Mouse (Mus musculus) kidney, embryonic 16.5 days (tissue): ENCODE measurements around the gene Lancl1. TPM values are rescaled to one million over a fixed set of nuclear protein-coding genes. Genes with fewer than 3 reads are reported as not detected.
A peak's percentile ranks its signal among the peaks of the same experiment; 100 is the strongest.

Experiments
- ATAC-seq: fragments of 200-750 bp; cut with Nextera tagmentation; 2 replicates; pipeline ENCODE4 v1.8.0; 2017; ENCODE audit warnings: moderate TSS enrichment; ENCODE audit not compliant: low FRiP score, low TSS enrichment
- H3K27ac ChIP-seq: fragments of 300-500 bp; sonication (generic); 2 replicates; pipeline ENCODE4 v1.5.1; 2014; ENCODE audit warnings: low read length
- H3K27me3 ChIP-seq: fragments of 300-500 bp; sonication (generic); 2 replicates; pipeline ENCODE4 v1.6.1; 2014; ENCODE audit warnings: low read length, control low read depth, mixed read lengths; ENCODE audit not compliant: insufficient read depth
- H3K36me3 ChIP-seq: fragments of 300-500 bp; sonication (generic); 2 replicates; pipeline ENCODE4 v1.6.1; 2014; ENCODE audit warnings: low read length, control low read depth, mixed read lengths; ENCODE audit not compliant: insufficient read depth
- H3K4me1 ChIP-seq: fragments of 300-500 bp; sonication (generic); 2 replicates; pipeline ENCODE4 v1.6.1; 2014; ENCODE audit warnings: low read length, control low read depth, mixed read lengths; ENCODE audit not compliant: insufficient read depth
- H3K4me2 ChIP-seq: fragments of 300-500 bp; sonication (generic); replicated peaks from 2 replicates; pipeline ENCODE4 v1.6.1; 2014; ENCODE audit warnings: low read depth, low read length
- H3K4me3 ChIP-seq: fragments of 300-500 bp; sonication (generic); 2 replicates; pipeline ENCODE4 v1.5.1; 2014; ENCODE audit warnings: mild to moderate bottlenecking, low read length
- H3K9ac ChIP-seq: fragments of 300-500 bp; sonication (generic); replicated peaks from 2 replicates; pipeline ENCODE4 v1.6.1; 2014; ENCODE audit warnings: low read length
- H3K9me3 ChIP-seq: fragments of 300-500 bp; sonication (generic); 2 replicates; pipeline ENCODE4 v1.6.1; 2016; ENCODE audit warnings: low read length, control low read depth
- WGBS: fragments of 180-500 bp; shearing (Covaris S2); extraction: QIAGEN DNeasy Blood & Tissue Kit; methylation state at CpG from one replicate; pipeline ENCODE4 v1.1.7; 2014; 5-methylcytosine and 5-hydroxymethylcytosine counted together
- polyA plus RNA-seq: library from polyadenylated mRNA; unstranded; fragments of >200 nt; fragmentation: Nextera tagmentation; extraction: Ambion mirVana; gene quantifications from 2 replicates; pipeline ENCODE4 v1.2.1, GENCODE M21; 2015

Lancl1 gene
- polyA plus RNA-seq, 1 experiment from 2014 or later = 90.8 TPM

DNA sequence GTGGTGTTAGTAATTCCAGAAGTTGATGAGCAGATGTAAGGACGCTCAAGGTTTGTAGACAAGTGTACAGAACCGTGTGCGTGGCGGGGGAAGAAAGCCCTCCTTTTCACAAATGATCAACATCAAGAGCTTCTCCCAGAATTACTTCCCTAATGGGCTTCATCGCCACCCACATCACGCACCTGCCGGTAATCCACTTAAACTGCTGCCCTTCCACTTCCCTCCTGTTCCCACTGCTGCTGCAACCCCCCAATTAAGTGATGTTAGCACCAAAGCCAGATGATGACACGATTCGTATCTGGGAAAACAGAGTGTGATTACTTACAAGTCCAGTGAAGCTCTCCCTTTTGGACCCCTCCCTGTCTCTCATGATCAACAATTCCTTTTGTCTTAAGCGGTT is 16.6 kb downstream of the Lancl1 start:
- Histone ChIP-seq H3K36me3 (peaks cover 19% of the 10 kb centered on the region), H3K4me1 (peaks cover 5% of the 10 kb centered on the region; the same call in 1 of the 2 replicates), H3K4me2 (no peak overlapping the region), H3K4me3 (no peak overlapping the region), H3K27ac (no peak overlapping the region), H3K27me3 (no peaks in the 10 kb centered on the region), H3K9ac (no peak overlapping the region), H3K9me3 (no peaks in the 10 kb centered on the region)
- no peak for ATAC-seq
- 84% methylated on average over 10 of the region's 10 CpGs for WGBS

GRCm38 (mm10) chr1:67020637-67021161 is 18.0 kb downstream of the Lancl1 start:
- no peak overlapping the region for H3K4me3 ChIP-seq
- H3K27ac ChIP-seq = no peak overlapping the region
- no peak overlapping the region for H3K4me2 ChIP-seq
- H3K36me3 ChIP-seq = peaks cover 19% of the 10 kb centered on the region
- 86% methylated on average over 13 of the region's 13 CpGs for WGBS
- peaks cover 5% of the 10 kb centered on the region; the same call in 1 of the 2 replicates for H3K4me1 ChIP-seq
- no peak for ATAC-seq
- no peaks in the 10 kb centered on the region for H3K9me3 ChIP-seq
- no peak overlapping the region for H3K9ac ChIP-seq
- no peaks in the 10 kb centered on the region for H3K27me3 ChIP-seq

GRCm38 (mm10) chr1:67017101-67017870 is 21.4 kb downstream of the Lancl1 start:
- 75% methylated on average over 13 of the region's 13 CpGs for WGBS
- Histone ChIP-seq H3K27ac (0 out of 2 replicates have a peak overlapping the region, but pooled peaks have one; percentile 18), H3K36me3 (peaks cover 15% of the 10 kb centered on the region), H3K9ac (no peak overlapping the region), H3K27me3 (no peaks in the 10 kb centered on the region), H3K4me1 (peaks cover 5% of the 10 kb centered on the region; the same call in 1 of the 2 replicates), H3K9me3 (no peaks in the 10 kb centered on the region), H3K4me2 (no peak overlapping the region; the same call in 1 of the 2 replicates), H3K4me3 (no peak overlapping the region)
- peak; percentile 51; the same call in 1 of the 2 replicates for ATAC-seq

DNA sequence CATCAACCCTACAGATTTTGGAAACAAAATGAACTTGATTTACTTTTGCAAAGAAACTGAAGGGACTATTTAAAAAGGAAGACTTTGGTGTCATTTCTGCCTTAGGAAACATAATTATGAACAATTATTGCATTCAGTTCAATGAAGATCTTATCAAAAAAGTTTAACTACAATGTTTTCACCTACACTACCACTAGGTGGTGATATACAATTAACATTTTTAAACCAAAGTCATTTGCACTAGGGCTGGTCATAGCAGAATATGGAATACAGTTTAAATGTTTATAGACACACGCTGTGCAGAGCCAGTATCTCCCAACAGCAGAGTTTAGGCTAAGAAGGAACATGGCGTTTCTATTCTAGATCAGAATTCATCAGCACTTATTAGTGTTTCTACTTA is 24.5 kb downstream of the Lancl1 start:
- H3K4me3 ChIP-seq = no peak overlapping the region
- WGBS = 69% methylated on average over 2 of the region's 2 CpGs
- ATAC-seq = no peak
- H3K27me3 ChIP-seq = no peaks in the 10 kb centered on the region
- no peaks in the 10 kb centered on the region for H3K9me3 ChIP-seq
- peaks cover 5% of the 10 kb centered on the region; the same call in 1 of the 2 replicates for H3K4me1 ChIP-seq
- H3K36me3 ChIP-seq = peaks cover 3% of the 10 kb centered on the region; the same call in 1 of the 2 replicates
- H3K9ac ChIP-seq = no peak overlapping the region
- H3K27ac ChIP-seq = no peak overlapping the region
- no peak overlapping the region for H3K4me2 ChIP-seq

DNA sequence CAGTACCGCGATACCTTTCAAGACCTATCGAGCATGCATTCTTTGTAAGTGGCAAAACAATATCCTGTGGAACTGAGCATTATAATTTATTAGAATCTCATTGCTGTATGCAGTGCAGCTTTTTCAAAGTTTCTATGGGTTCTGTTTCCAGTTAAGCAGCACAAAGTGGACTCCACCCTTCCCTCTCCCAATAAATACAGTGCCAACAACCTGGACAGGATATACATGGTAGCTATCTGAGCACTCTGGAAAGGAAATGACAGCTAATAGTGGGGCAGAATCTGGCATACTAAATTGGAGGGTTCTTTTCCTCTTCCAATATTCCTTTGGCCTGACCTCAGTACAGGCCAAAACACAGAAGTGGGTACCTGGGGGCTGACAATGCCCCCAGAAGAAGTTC is 28.2 kb downstream of the Lancl1 start:
- Histone ChIP-seq H3K27ac (no peak overlapping the region), H3K9me3 (no peaks in the 10 kb centered on the region), H3K36me3 (peaks cover 19% of the 10 kb centered on the region), H3K9ac (no peak overlapping the region), H3K27me3 (no peaks in the 10 kb centered on the region), H3K4me2 (no peak overlapping the region), H3K4me3 (no peak overlapping the region), H3K4me1 (no peaks in the 10 kb centered on the region)
- ATAC-seq = no peak
- 91% methylated on average over 3 of the region's 3 CpGs for WGBS

GRCm38 (mm10) chr1:67003699-67004098 is 35.0 kb downstream of the Lancl1 start:
- Histone ChIP-seq H3K4me3 (no peak overlapping the region), H3K36me3 (peaks cover 43% of the 10 kb centered on the region), H3K9me3 (no peaks in the 10 kb centered on the region), H3K4me2 (no peak overlapping the region), H3K9ac (no peak overlapping the region), H3K27me3 (no peaks in the 10 kb centered on the region), H3K4me1 (no peaks in the 10 kb centered on the region; the same call in 1 of the 2 replicates), H3K27ac (no peak overlapping the region)
- ATAC-seq = peak; percentile 64
- 41% methylated on average over 3 of the region's 3 CpGs for WGBS

- Histone ChIP-seq H3K27me3 (no peaks in the 10 kb centered on the region), H3K36me3 (peaks cover 38% of the 10 kb centered on the region), H3K4me1 (no peaks in the 10 kb centered on the region; the same call in 1 of the 2 replicates), H3K9ac (no peak overlapping the region), H3K4me2 (no peak overlapping the region), H3K27ac (no peak overlapping the region), H3K4me3 (no peak overlapping the region), H3K9me3 (no peaks in the 10 kb centered on the region)
- ATAC-seq = no peak
- 73% methylated on average over 6 of the region's 6 CpGs for WGBS
Observed at GRCm38 (mm10) chr1:67002226-67002625, 36.4 kb downstream of the Lancl1 start.

DNA sequence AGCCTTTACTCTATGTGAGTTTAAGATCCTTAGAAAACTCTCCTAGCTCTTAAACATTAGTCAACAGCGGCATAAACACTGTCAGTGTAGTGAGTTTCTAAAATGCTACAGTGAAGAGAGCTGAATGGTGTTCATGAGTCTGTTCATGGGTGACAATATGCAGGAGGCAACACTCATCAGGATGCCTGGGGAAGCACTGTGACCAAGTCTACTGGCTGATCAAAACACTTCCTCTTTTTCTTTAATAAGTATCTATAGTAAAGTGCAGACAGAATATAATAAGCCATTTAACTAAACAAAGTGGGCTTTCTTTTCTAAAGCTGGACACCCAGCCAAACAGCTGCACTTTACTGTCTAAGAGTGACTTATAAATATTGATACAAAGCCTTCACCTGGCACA is 37.3 kb downstream of the Lancl1 start:
- Histone ChIP-seq H3K4me2 (no peak overlapping the region), H3K9me3 (no peaks in the 10 kb centered on the region), H3K27ac (no peak overlapping the region), H3K27me3 (no peaks in the 10 kb centered on the region), H3K4me3 (no peak overlapping the region), H3K36me3 (peaks cover 32% of the 10 kb centered on the region), H3K4me1 (no peaks in the 10 kb centered on the region; the same call in 1 of the 2 replicates), H3K9ac (no peak overlapping the region)
- no peak for ATAC-seq
- WGBS = 83% methylated on average over 1 of the region's 1 CpGs

DNA sequence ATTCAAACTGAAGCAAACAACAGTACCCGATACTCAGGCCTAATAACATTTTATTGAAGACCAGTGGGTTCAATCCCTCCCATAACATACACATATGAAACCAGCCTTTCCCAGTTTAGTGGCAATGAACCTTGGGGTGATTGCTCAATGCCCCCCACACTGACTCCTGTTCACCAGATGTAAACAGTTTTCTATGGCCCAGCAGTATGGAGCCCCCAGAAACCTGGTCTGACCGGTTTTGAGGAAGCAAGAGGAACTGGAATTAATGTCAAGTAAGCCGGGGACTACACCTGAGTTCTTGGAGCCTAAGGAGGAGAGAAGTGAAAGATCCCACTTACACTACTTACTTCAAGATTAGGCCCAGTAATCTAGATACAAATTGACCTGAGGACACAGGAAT is 38.2 kb downstream of the Lancl1 start:
- 78% methylated on average over 3 of the region's 3 CpGs for WGBS
- H3K9me3 ChIP-seq = no peaks in the 10 kb centered on the region
- peaks cover 24% of the 10 kb centered on the region for H3K36me3 ChIP-seq
- H3K27ac ChIP-seq = no peak overlapping the region
- no peak for ATAC-seq
- no peaks in the 10 kb centered on the region for H3K27me3 ChIP-seq
- no peak overlapping the region for H3K4me3 ChIP-seq
- no peak overlapping the region for H3K9ac ChIP-seq
- no peak overlapping the region for H3K4me2 ChIP-seq
- H3K4me1 ChIP-seq = no peaks in the 10 kb centered on the region; the same call in 1 of the 2 replicates

- ATAC-seq = no peak
- H3K9ac ChIP-seq = no peak overlapping the region
- H3K9me3 ChIP-seq = no peaks in the 10 kb centered on the region
- no peak overlapping the region for H3K4me3 ChIP-seq
- no peak overlapping the region for H3K4me2 ChIP-seq
- 90% methylated on average over 1 of the region's 1 CpGs for WGBS
- H3K4me1 ChIP-seq = no peaks in the 10 kb centered on the region; the same call in 1 of the 2 replicates
- H3K27me3 ChIP-seq = no peaks in the 10 kb centered on the region
- 0 out of 2 replicates have a peak, but pooled peaks cover 6% of the 10 kb centered on the region for H3K36me3 ChIP-seq
- no peak overlapping the region for H3K27ac ChIP-seq
Observed at GRCm38 (mm10) chr1:66998601-66999000, 40.1 kb downstream of the Lancl1 start.
